Mouse (Mus musculus) heart, embryonic 11.5 days (tissue): ENCODE measurements around the gene Kdm2a. TPM values are rescaled to one million over a fixed set of nuclear protein-coding genes. Genes with fewer than 3 reads are reported as not detected.

Experiments used
- ATAC-seq: fragments of 200-750 bp; cut with Nextera tagmentation; replicated peaks from 2 replicates; pipeline ENCODE4 v1.8.0; 2017; ENCODE audit warnings: moderate library complexity; ENCODE audit not compliant: insufficient number of reproducible peaks, low FRiP score, low TSS enrichment
- H3K27ac ChIP-seq: fragments of 300-500 bp; sonication (generic); 2 replicates; pipeline ENCODE4 v1.5.1; 2014; ENCODE audit warnings: mild to moderate bottlenecking, low read depth, low read length
- H3K27me3 ChIP-seq: fragments of 300-500 bp; sonication (generic); 2 replicates; pipeline ENCODE4 v1.6.1; 2014; ENCODE audit warnings: mild to moderate bottlenecking, low read length, mixed read lengths; ENCODE audit not compliant: control insufficient read depth, insufficient read depth
- H3K36me3 ChIP-seq: fragments of 300-500 bp; sonication (generic); 2 replicates; pipeline ENCODE4 v1.6.1; 2014; ENCODE audit warnings: mild to moderate bottlenecking, low read length, moderate library complexity, mixed read lengths; ENCODE audit not compliant: control insufficient read depth, insufficient read depth
- H3K4me1 ChIP-seq: fragments of 300-500 bp; sonication (generic); 2 replicates; pipeline ENCODE4 v1.6.1; 2014; ENCODE audit warnings: low read length; ENCODE audit not compliant: control insufficient read depth, insufficient read depth
- H3K4me2 ChIP-seq: fragments of 300-500 bp; sonication (generic); 2 replicates; pipeline ENCODE4 v1.6.1; 2014; ENCODE audit warnings: mild to moderate bottlenecking, moderate library complexity
- H3K4me3 ChIP-seq: fragments of 300-500 bp; sonication (generic); 2 replicates; pipeline ENCODE4 v1.5.1; 2014; ENCODE audit warnings: low read depth, low read length
- H3K9ac ChIP-seq: fragments of 300-500 bp; sonication (generic); 2 replicates; pipeline ENCODE4 v1.6.1; 2014; ENCODE audit warnings: mild to moderate bottlenecking, low read depth, low read length, moderate library complexity
- H3K9me3 ChIP-seq: fragments of 300-500 bp; sonication (generic); replicated peaks from 2 replicates; pipeline ENCODE4 v1.6.1; 2016; ENCODE audit warnings: low read length; ENCODE audit not compliant: control insufficient read depth
- WGBS: fragments of 180-500 bp; shearing (Covaris S2); extraction: QIAGEN DNeasy Blood & Tissue Kit; methylation state at CpG from one replicate; pipeline ENCODE4 v1.1.7; 2014; ENCODE audit not compliant: insufficient replicate concordance; 5-methylcytosine and 5-hydroxymethylcytosine counted together
- polyA plus RNA-seq: library from polyadenylated mRNA; unstranded; fragments of >200 nt; fragmentation: Nextera tagmentation; extraction: Ambion mirVana; gene quantifications from 2 replicates; pipeline ENCODE4 v1.2.1, GENCODE M21; 2014

Kdm2a gene
- polyA plus RNA-seq, 1 experiment from 2014 or later = 44.9 TPM

- H3K9ac ChIP-seq = no peak overlapping the region
These were observed 103.5 kb downstream of the Kdm2a start for GRCm38 (mm10) chr19:4294381-4295097.

GRCm38 (mm10) chr19:4291161-4291560 lies 106.9 kb downstream of the Kdm2a start:
- no peak overlapping the region for H3K9ac ChIP-seq
- no peaks in the 10 kb centered on the region for H3K27me3 ChIP-seq
- H3K4me2 ChIP-seq = no peak overlapping the region
- no peak overlapping the region for H3K4me3 ChIP-seq
- no peaks in the 10 kb centered on the region for H3K4me1 ChIP-seq
- no peaks in the 10 kb centered on the region for H3K9me3 ChIP-seq
- no peak for ATAC-seq
- WGBS = 94% methylated on average over 11 of the region's 11 CpGs
- H3K27ac ChIP-seq = no peak overlapping the region
- peaks cover 53% of the 10 kb centered on the region for H3K36me3 ChIP-seq

More at GRCm38 (mm10) chr19:4294381-4295097, 103.5 kb downstream of the Kdm2a start:
- Histone ChIP-seq H3K4me1 (no peaks in the 10 kb centered on the region), H3K27ac (0 out of 2 replicates have a peak overlapping the region, but pooled peaks have one; percentile 22), H3K27me3 (no peaks in the 10 kb centered on the region), H3K9me3 (no peaks in the 10 kb centered on the region), H3K36me3 (peaks cover 31% of the 10 kb centered on the region), H3K4me3 (no peak overlapping the region), H3K4me2 (no peak overlapping the region)
- no peak for ATAC-seq
- 58% methylated on average over 14 of the region's 14 CpGs for WGBS

GRCm38 (mm10) chr19:4290749-4291148 lies 107.3 kb downstream of the Kdm2a start:
- H3K27ac ChIP-seq = no peak overlapping the region
- ATAC-seq = no peak
- H3K4me2 ChIP-seq = no peak overlapping the region
- no peaks in the 10 kb centered on the region for H3K4me1 ChIP-seq
- WGBS = 78% methylated on average over 15 of the region's 15 CpGs
- H3K9me3 ChIP-seq = no peaks in the 10 kb centered on the region
- H3K9ac ChIP-seq = no peak overlapping the region
- no peak overlapping the region for H3K4me3 ChIP-seq
- H3K27me3 ChIP-seq = no peaks in the 10 kb centered on the region
- peaks cover 56% of the 10 kb centered on the region for H3K36me3 ChIP-seq

GRCm38 (mm10) chr19:4283653-4284052 lies 114.4 kb downstream of the Kdm2a start:
- no peak for ATAC-seq
- peaks cover 24% of the 10 kb centered on the region for H3K36me3 ChIP-seq
- H3K9ac ChIP-seq = no peak overlapping the region
- peaks cover 3% of the 10 kb centered on the region for H3K27me3 ChIP-seq
- H3K27ac ChIP-seq = no peak overlapping the region
- no peaks in the 10 kb centered on the region for H3K9me3 ChIP-seq
- peak overlapping the region; percentile 93 for H3K4me2 ChIP-seq
- peak overlapping the region; percentile 63 for H3K4me3 ChIP-seq
- 56% methylated on average over 7 of the region's 7 CpGs for whole genome bisulfite sequencing
- no peaks in the 10 kb centered on the region for H3K4me1 ChIP-seq

GRCm38 (mm10) chr19:4282898-4283553 lies 115.1 kb downstream of the Kdm2a start, which contains the start of gene Ankrd13d:
Gene Ankrd13d, minus strand, starts transcription at chr19:4283137.
- H3K9ac ChIP-seq = peak within 1 kb of the TSS; percentile 66
- H3K4me1 ChIP-seq = no peaks in the 10 kb centered on the region
- WGBS = under 1% methylated on average over 43 of the region's 50 CpGs
- peaks cover 20% of the 10 kb centered on the region for H3K36me3 ChIP-seq
- peak within 1 kb of the TSS; percentile 93 for H3K4me2 ChIP-seq
- H3K4me3 ChIP-seq = peak within 1 kb of the TSS; percentile 63
- no peak within 1 kb of the TSS for H3K27ac ChIP-seq
- H3K27me3 ChIP-seq = peaks cover 3% of the 10 kb centered on the region
- ATAC-seq = peak; percentile 80
- H3K9me3 ChIP-seq = no peaks in the 10 kb centered on the region

- Histone ChIP-seq H3K4me2 (no peak overlapping the region), H3K9ac (no peak overlapping the region), H3K4me3 (no peak overlapping the region), H3K4me1 (no peaks in the 10 kb centered on the region), H3K9me3 (no peaks in the 10 kb centered on the region), H3K27ac (no peak overlapping the region), H3K36me3 (no peaks in the 10 kb centered on the region), H3K27me3 (peaks cover 3% of the 10 kb centered on the region)
- 86% methylated on average over 9 of the region's 9 CpGs for WGBS
- no peak for ATAC-seq
These were observed 117.7 kb downstream of the Kdm2a start for GRCm38 (mm10) chr19:4280425-4280824.

GRCm38 (mm10) chr19:4279487-4279886 lies 118.6 kb downstream of the Kdm2a start:
- no peaks in the 10 kb centered on the region for H3K4me1 ChIP-seq
- H3K4me2 ChIP-seq = no peak overlapping the region
- H3K4me3 ChIP-seq = no peak overlapping the region
- ATAC-seq = no peak
- H3K36me3 ChIP-seq = no peaks in the 10 kb centered on the region
- H3K27me3 ChIP-seq = peaks cover 3% of the 10 kb centered on the region
- no peak overlapping the region for H3K9ac ChIP-seq
- WGBS = 90% methylated on average over 1 of the region's 1 CpGs
- H3K27ac ChIP-seq = no peak overlapping the region
- no peaks in the 10 kb centered on the region for H3K9me3 ChIP-seq

- WGBS = 86% methylated on average over 11 of the region's 11 CpGs
- Histone ChIP-seq H3K9me3 (no peaks in the 10 kb centered on the region), H3K9ac (no peak overlapping the region), H3K36me3 (no peaks in the 10 kb centered on the region), H3K4me3 (no peak overlapping the region), H3K27me3 (peaks cover 37% of the 10 kb centered on the region), H3K27ac (no peak overlapping the region), H3K4me2 (no peak overlapping the region), H3K4me1 (0 out of 2 replicates have a peak, but pooled peaks cover 4% of the 10 kb centered on the region)
- no peak for ATAC-seq
These were observed 127.1 kb downstream of the Kdm2a start for GRCm38 (mm10) chr19:4270972-4271371.
